Mouse (Mus musculus): ENCODE measurements around the gene Hbb-bh2. TPM values are rescaled to one million over a fixed set of nuclear protein-coding genes. Genes with fewer than 3 reads are reported as not detected.
"Not testable (repeated sequence)": the region's sequence is repeated elsewhere in the genome, so short reads cannot be mapped to it uniquely, and the experiment has no call there.

Gene Hbb-bh2
- total and polyA plus RNA-seq, 2 experiments, result not detected

DNA sequence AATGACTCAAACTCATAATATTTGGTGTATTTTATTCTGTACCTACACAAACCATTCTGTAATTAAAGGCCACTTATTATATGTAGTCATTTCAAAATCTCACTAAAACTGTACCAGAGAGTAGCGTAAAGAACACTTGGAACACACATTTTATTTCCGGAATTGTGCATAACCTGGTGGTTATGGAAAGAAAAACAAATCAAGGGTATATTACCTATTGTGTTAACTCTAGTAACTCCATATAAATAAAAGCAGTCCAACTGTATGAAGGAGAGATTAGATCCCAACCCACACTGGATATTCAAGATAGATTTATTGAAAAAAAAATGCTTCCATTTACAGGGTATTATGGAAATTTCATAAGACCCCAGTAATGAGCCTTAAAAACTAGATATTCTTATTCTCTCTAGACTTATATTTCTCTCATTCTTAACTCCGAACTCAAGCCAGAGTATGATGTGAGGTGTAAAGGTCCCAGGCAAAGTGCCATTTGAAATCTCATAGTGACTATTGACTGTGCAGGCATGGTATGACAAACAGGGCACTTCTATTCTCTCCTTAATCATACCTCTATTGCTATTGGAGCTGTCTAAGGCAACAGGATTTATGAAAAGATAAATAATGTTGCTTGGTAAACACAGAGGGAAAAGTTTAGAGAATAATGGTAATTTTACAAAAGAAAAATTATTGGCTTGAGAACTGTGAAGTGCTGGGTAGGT is 14.6 kb downstream of the Hbb-bh2 start:
- H3K4me1 ChIP-seq (ENCODE audit: control insufficient read depth, insufficient read depth, low read length), result no peaks in the 10 kb centered on the region
- H3K9ac ChIP-seq (ENCODE audit: low read depth, low read length), result no peak overlapping the region
- no peak for DNase-seq (ENCODE audit: extremely low read depth, low read depth, low spot score)
- no peaks in the 10 kb centered on the region for H3K36me3 ChIP-seq (ENCODE audit: control insufficient read depth, insufficient read depth, low read length)
- H3K27me3 ChIP-seq (ENCODE audit: control insufficient read depth, insufficient read depth, low read length), result no peaks in the 10 kb centered on the region
- no peak for TF ChIP-seq POLR2A (IDR thresholded peaks at IDR 0.05; ENCODE audit: extremely low read depth, insufficient read depth, low read length)
- no peak for TF ChIP-seq CTCF (IDR thresholded peaks at IDR 0.05; ENCODE audit: low read depth, low read length)
- no peak overlapping the region for H3K4me3 ChIP-seq (ENCODE audit: insufficient read depth, low read depth, low read length)
- H3K27ac ChIP-seq (replicated peaks; ENCODE audit: insufficient read depth, low read depth, low read length), result no peak overlapping the region
- no peaks in the 10 kb centered on the region for H3K79me2 ChIP-seq (ENCODE audit: control insufficient read depth, insufficient read depth, low read length)
- WGBS, result 90% methylated on average over 3 of the region's 3 CpGs

GRCm38 (mm10) chr7:103824597-103824996 is 15.7 kb downstream of the Hbb-bh2 start:
- Histone ChIP-seq H3K27me3 (ENCODE audit: control insufficient read depth, insufficient read depth, low read length) (no peaks in the 10 kb centered on the region), H3K9ac (ENCODE audit: low read depth, low read length) (no peak overlapping the region), H3K4me1 (ENCODE audit: control insufficient read depth, insufficient read depth, low read length) (no peaks in the 10 kb centered on the region), H3K36me3 (ENCODE audit: control insufficient read depth, insufficient read depth, low read length) (no peaks in the 10 kb centered on the region), H3K79me2 (ENCODE audit: control insufficient read depth, insufficient read depth, low read length) (no peaks in the 10 kb centered on the region), H3K4me3 (ENCODE audit: insufficient read depth, low read depth, low read length) (no peak overlapping the region), H3K27ac (replicated peaks; ENCODE audit: insufficient read depth, low read depth, low read length) (no peak overlapping the region)
- TF ChIP-seq CTCF (IDR thresholded peaks at IDR 0.05; ENCODE audit: low read depth, low read length) (no peak), POLR2A (IDR thresholded peaks at IDR 0.05; ENCODE audit: extremely low read depth, insufficient read depth, low read length) (no peak)
- WGBS, result 68% methylated on average over 2 of the region's 2 CpGs
- no peak for DNase-seq (ENCODE audit: extremely low read depth, low read depth, low spot score)

- not testable (repeated sequence) for H3K27me3 ChIP-seq (ENCODE audit: control insufficient read depth, insufficient read depth, low read length); H3K4me3 ChIP-seq (ENCODE audit: insufficient read depth, low read depth, low read length); H3K79me2 ChIP-seq (ENCODE audit: control insufficient read depth, insufficient read depth, low read length); DNase-seq (ENCODE audit: extremely low read depth, low read depth, low spot score); H3K36me3 ChIP-seq (ENCODE audit: control insufficient read depth, insufficient read depth, low read length); H3K27ac ChIP-seq (replicated peaks; ENCODE audit: insufficient read depth, low read depth, low read length); H3K4me1 ChIP-seq (ENCODE audit: control insufficient read depth, insufficient read depth, low read length); H3K9ac ChIP-seq (ENCODE audit: low read depth, low read length)
- 35% methylated on average over 2 of the region's 2 CpGs for WGBS
Measured at GRCm38 (mm10) chr7:103815085-103815484, 25.2 kb downstream of the Hbb-bh2 start.

- no peak within 1 kb of the TSS for H3K9ac ChIP-seq (ENCODE audit: low read depth, low read length)
- WGBS, result 90% methylated on average over 3 of the region's 3 CpGs
- no peaks in the 10 kb centered on the region for H3K79me2 ChIP-seq (ENCODE audit: control insufficient read depth, insufficient read depth, low read length)
- no peaks in the 10 kb centered on the region for H3K4me1 ChIP-seq (ENCODE audit: control insufficient read depth, insufficient read depth, low read length)
- no peak for TF ChIP-seq POLR2A (IDR thresholded peaks at IDR 0.05; ENCODE audit: extremely low read depth, insufficient read depth, low read length)
- TF ChIP-seq CTCF (IDR thresholded peaks at IDR 0.05; ENCODE audit: low read depth, low read length), result no peak
- no peak within 1 kb of the TSS for H3K4me3 ChIP-seq (ENCODE audit: insufficient read depth, low read depth, low read length)
- no peaks in the 10 kb centered on the region for H3K36me3 ChIP-seq (ENCODE audit: control insufficient read depth, insufficient read depth, low read length)
- H3K27ac ChIP-seq (replicated peaks; ENCODE audit: insufficient read depth, low read depth, low read length), result no peak within 1 kb of the TSS
- H3K27me3 ChIP-seq (ENCODE audit: control insufficient read depth, insufficient read depth, low read length), result no peaks in the 10 kb centered on the region
- DNase-seq (ENCODE audit: extremely low read depth, low read depth, low spot score), result no peak
Measured at GRCm38 (mm10) chr7:103813766-103814165, 26.6 kb downstream of the Hbb-bh2 start, which contains the start of gene Hbb-bt. Gene Hbb-bt, minus strand, starts transcription at chr7:103813996.

GRCm38 (mm10) chr7:103813152-103813551 is 27.2 kb downstream of the Hbb-bh2 start:
- not testable (repeated sequence) for H3K27me3 ChIP-seq (ENCODE audit: control insufficient read depth, insufficient read depth, low read length); H3K9ac ChIP-seq (ENCODE audit: low read depth, low read length); DNase-seq (ENCODE audit: extremely low read depth, low read depth, low spot score); H3K4me1 ChIP-seq (ENCODE audit: control insufficient read depth, insufficient read depth, low read length); H3K4me3 ChIP-seq (ENCODE audit: insufficient read depth, low read depth, low read length); H3K27ac ChIP-seq (replicated peaks; ENCODE audit: insufficient read depth, low read depth, low read length); H3K79me2 ChIP-seq (ENCODE audit: control insufficient read depth, insufficient read depth, low read length); H3K36me3 ChIP-seq (ENCODE audit: control insufficient read depth, insufficient read depth, low read length)
- no CpG with 5 or more reads among the region's 3 CpGs for WGBS

GRCm38 (mm10) chr7:103812174-103812573 is 28.1 kb downstream of the Hbb-bh2 start:
- no peak for DNase-seq (ENCODE audit: extremely low read depth, low read depth, low spot score)
- WGBS, result 43% methylated on average over 1 of the region's 1 CpGs
- H3K79me2 ChIP-seq (ENCODE audit: control insufficient read depth, insufficient read depth, low read length), result no peaks in the 10 kb centered on the region
- no peak overlapping the region for H3K27ac ChIP-seq (replicated peaks; ENCODE audit: insufficient read depth, low read depth, low read length)
- TF ChIP-seq CTCF (IDR thresholded peaks at IDR 0.05; ENCODE audit: low read depth, low read length), result no peak
- no peak for TF ChIP-seq POLR2A (IDR thresholded peaks at IDR 0.05; ENCODE audit: extremely low read depth, insufficient read depth, low read length)
- no peak overlapping the region for H3K9ac ChIP-seq (ENCODE audit: low read depth, low read length)
- H3K4me1 ChIP-seq (ENCODE audit: control insufficient read depth, insufficient read depth, low read length), result no peaks in the 10 kb centered on the region
- H3K4me3 ChIP-seq (ENCODE audit: insufficient read depth, low read depth, low read length), result no peak overlapping the region
- no peaks in the 10 kb centered on the region for H3K27me3 ChIP-seq (ENCODE audit: control insufficient read depth, insufficient read depth, low read length)
- no peaks in the 10 kb centered on the region for H3K36me3 ChIP-seq (ENCODE audit: control insufficient read depth, insufficient read depth, low read length)
